Mouse (Mus musculus) T-helper 17 cell (primary cell): ENCODE measurements around the gene Rab1b.

Experiments used
- in situ Hi-C, 2 experiments: fragments of 300-600 bp; cut with MboI, MseI; formaldehyde crosslinking; loops; 1 replicate in 1 of 2; 2 replicates in 1 of 2; pipeline ENCODE4 v1.15.1; 2025; ENCODE audit warnings: high pct_unique_total_duplicates in 2 of 2

Gene Rab1b

GRCm38 (mm10) chr19:5072389-5073019 lies 34.4 kb downstream of the Rab1b start:
- in situ Hi-C loops: no loop called here

GRCm38 (mm10) chr19:5071545-5072369 lies 35.1 kb downstream of the Rab1b start:
- in situ Hi-C loops: no loop called here

DNA sequence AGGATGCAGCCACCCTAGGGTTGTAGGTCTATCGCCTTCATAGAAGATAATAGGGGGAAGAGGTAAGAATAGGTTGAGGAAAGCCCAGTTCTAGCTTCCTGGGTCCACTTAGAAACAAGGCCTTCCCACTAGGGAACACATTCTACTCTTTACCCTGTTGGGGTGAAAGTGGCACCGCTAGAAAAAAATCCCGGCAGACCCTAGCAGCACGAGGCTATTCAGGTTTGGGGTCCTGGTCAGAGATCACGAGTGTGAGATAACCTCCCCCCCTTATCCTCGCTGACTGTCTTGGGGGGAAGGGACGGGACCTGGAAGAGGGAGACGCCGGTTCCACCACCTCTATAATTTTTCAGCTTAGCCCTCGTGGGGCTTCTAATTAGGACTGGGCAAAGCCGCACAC lies 35.8 kb downstream of the Rab1b start:
- in situ Hi-C loops: no loop called here

DNA sequence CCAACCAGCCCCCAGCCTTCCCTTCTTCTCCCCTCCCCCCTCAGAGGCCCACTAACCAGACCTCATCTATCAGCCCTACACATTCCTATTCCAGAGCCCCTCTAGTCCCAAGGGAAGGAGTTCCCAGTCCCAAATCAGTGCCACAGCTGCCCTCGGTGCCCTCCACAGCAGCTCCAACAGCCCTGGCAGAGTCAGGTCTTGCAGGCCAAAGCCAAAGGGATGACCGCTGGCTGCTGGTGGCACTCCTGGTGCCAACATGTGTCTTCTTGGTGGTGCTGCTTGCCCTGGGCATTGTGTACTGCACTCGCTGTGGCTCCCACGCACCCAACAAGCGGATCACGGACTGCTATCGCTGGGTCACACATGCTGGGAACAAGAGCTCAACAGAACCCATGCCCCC lies 36.9 kb downstream of the Rab1b start:
- in situ Hi-C loops: no loop called here

GRCm38 (mm10) chr19:5069486-5069885 lies 37.4 kb downstream of the Rab1b start:
- in situ Hi-C loops: no loop called here

- in situ Hi-C loops: no loop called here
Observed at GRCm38 (mm10) chr19:5068570-5069234, 38.2 kb downstream of the Rab1b start.

DNA sequence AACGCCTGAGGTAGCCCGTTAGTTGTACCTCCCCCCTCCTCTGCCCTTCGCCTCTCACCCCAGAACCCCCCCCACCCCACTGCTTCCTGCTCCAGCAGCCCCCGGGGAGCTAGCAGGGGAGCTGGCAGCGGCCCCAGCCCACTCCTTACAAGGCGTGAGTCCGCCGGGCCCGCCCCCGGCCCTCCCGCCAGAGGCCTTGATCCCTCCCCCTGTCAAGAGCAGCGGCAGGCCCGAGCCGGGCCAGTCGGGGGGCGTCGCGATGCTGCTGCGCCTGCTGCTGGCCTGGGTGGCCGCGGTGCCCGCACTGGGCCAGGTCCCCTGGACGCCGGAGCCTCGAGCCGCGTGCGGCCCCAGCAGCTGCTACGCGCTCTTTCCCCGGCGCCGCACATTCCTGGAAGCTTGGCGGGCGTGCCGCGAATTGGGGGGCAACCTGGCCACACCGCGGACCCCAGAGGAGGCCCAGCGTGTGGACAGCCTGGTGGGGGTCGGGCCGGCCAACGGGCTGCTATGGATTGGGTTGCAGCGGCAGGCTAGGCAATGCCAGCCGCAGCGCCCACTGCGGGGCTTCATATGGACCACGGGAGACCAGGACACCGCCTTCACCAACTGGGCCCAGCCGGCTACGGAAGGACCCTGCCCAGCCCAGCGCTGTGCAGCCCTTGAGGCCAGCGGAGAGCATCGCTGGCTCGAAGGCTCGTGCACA lies 38.9 kb downstream of the Rab1b start, which contains the start of gene Cd248:
Gene Cd248, plus strand, starts transcription at position 212 of the 703 bp plus-strand sequence.
- in situ Hi-C loops: no loop called here

GRCm38 (mm10) chr19:5067040-5067799 lies 39.7 kb downstream of the Rab1b start:
- in situ Hi-C loops: no loop called here

GRCm38 (mm10) chr19:5065104-5065503 lies 41.8 kb downstream of the Rab1b start:
- in situ Hi-C loops: no loop called here

DNA sequence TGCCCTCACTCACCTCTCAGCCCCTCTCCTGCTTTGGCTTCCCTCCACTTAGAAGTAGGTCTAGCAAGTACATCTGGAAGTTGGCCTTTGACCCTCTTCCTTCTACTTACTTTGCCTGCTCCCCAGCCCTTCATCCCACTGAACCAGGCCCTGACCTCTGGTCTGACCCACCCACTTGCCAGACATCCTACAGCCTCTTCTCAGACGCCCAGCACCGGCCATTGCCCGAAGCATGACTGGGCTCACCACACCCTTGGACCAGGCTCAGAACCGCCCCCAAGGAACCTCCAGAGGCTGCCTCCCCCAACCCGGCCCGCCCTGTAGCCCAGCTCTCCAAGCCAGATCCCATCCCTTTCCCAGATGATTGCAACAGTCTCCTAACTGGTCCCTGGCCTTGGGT lies 44.4 kb downstream of the Rab1b start:
- in situ Hi-C loops: no loop called here

GRCm38 (mm10) chr19:5062041-5062440 lies 44.8 kb downstream of the Rab1b start:
- in situ Hi-C loops: no loop called here

GRCm38 (mm10) chr19:5060365-5061330 lies 46.2 kb downstream of the Rab1b start:
- in situ Hi-C loops: no loop called here

- in situ Hi-C loops: no loop called here
Observed at GRCm38 (mm10) chr19:5058801-5059771, 47.8 kb downstream of the Rab1b start.

DNA sequence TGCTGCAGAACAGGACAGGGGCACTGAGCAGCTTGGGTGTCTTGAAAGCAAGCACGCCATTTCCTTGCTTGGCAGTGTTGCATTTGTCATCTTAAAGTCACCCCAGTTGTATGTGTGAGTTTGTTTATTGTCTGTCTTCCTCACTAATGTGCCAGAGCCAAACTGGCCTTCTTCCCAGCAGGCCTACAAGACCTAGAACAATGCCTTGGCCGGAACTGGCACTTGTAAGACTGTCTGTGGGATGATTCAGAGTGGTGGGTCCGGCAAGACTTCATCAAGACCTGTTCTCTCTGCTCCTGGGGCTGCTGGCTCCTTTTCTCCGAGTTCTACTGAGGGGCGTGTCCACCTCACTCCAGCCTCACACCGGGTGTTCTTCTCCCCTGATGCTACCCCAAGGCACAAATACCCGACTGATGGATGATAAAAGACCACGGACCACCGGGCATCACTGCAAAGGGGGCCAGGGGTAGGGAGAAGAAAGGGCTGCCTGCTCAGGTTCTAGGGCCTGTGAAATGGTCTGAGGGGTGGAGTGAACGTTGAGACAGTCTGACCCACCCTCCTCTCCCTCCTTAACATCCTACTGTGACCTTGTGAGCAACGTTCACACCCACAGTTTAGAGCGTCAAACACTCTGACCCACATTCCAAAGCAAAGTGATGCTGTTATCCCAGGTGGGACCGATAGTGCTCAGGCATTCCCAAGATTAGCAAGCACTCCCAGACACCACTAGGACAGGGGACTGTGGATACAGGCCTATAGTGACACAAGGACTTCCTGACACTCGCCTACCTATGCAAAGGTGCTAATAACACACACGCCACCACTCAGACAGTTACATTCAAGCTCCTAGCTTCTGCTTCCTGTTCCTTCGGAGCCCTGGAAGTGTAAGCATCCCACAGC lies 48.7 kb downstream of the Rab1b start:
- in situ Hi-C loops: no loop called here

GRCm38 (mm10) chr19:5056251-5056650 lies 50.6 kb downstream of the Rab1b start:
- in situ Hi-C loops: no loop called here

DNA sequence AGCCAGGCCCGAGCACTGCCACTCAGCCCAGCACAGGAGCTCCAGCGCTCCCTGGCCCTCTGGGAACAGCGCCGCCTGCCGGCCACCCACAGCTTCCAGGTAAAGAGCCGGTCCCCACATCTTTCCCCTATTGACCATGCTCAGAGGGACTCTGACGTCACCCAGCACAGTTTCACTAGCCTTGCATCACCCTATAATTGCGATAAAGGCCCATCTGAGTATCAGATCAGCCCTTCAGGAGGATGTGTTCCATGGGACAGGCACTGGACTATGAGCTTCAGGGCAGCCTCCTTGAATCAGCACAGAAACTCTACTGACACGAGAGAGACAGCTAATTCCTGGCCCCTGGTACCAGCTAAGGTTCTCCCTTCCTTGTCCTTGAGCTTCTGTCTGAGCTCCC lies 53.0 kb downstream of the Rab1b start:
- in situ Hi-C loops: no loop called here

DNA sequence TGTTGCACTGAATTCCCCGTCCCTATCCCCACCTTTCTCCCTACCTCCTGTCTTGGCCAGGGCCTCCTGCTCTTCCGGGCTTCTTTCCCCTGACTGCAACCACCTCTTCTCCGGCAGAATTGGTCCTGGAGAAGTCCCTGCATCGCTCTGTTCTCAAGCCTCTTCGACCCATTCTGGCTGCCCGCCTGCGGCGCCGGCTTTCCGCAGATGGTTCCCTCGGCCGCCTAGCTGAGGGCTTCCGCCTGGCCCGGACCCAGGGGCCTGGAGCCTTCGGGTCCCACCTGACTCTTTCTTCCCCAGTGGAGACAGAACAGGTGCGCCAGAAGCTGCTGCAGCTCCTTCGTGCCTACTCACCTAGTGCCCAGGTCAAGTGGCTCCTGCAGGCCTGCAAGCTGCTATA lies 54.0 kb downstream of the Rab1b start:
- in situ Hi-C loops: no loop called here
